Mouse (Mus musculus) lung, postnatal 0 days (tissue): ENCODE data around the gene Foxp3.

Experiments used
- CTCF ChIP-seq: IDR thresholded peaks from 2 replicates; pipeline ENCODE4 v1.5.1; 2016; ENCODE audit warnings: antibody characterized with exemption, mild to moderate bottlenecking
- EP300 ChIP-seq: IDR thresholded peaks from 2 replicates; pipeline ENCODE4 v1.6.1; 2016; ENCODE audit warnings: antibody characterized with exemption, mild to moderate bottlenecking, control low read depth

DNA sequence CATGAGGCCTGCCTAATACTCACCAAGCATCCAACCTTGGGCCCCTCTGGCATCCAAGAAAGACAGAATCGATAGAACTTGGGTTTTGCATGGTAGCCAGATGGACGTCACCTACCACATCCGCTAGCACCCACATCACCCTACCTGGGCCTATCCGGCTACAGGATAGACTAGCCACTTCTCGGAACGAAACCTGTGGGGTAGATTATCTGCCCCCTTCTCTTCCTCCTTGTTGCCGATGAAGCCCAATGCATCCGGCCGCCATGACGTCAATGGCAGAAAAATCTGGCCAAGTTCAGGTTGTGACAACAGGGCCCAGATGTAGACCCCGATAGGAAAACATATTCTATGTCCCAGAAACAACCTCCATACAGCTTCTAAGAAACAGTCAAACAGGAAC is 10.4 kb downstream of the Foxp3 start:
- TF ChIP-seq CTCF (no peak), EP300 (no peak)
